Mouse (Mus musculus) urinary bladder, postnatal 14 days (tissue): ENCODE data around the gene A030005L19Rik.
"Not testable (repeated sequence)": the region's sequence is repeated elsewhere in the genome, so short reads cannot be mapped to it uniquely, and the experiment has no call there.

Experiments
- DNase-seq: peaks from one replicate; pipeline ENCODE4 v3.0.0; 2021; ENCODE audit warnings: low spot score

A030005L19Rik gene

DNA sequence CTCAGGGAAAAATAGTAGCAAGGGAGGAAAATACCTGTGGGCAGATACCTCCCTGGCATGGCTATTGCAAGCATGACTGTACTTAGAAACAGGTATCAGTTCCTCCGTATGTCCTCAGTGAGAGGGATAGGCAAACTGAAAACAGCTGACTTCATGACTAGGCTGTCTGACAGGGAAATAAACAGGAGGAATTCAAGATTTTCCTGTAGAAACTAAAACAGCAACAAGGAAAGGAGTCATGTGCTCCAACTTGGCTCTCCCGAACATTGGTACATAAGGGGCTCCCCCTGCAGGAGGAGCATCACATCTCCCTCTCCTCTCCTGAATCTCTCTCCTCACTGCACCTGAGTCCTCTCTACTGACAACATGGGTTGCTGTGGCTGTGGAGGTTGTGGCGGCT lies at the start of gene A030005L19Rik:
TSS of gene A030005L19Rik (plus strand) at position 301 of the 400 bp plus-strand sequence.
- DNase-seq: no peak

DNA sequence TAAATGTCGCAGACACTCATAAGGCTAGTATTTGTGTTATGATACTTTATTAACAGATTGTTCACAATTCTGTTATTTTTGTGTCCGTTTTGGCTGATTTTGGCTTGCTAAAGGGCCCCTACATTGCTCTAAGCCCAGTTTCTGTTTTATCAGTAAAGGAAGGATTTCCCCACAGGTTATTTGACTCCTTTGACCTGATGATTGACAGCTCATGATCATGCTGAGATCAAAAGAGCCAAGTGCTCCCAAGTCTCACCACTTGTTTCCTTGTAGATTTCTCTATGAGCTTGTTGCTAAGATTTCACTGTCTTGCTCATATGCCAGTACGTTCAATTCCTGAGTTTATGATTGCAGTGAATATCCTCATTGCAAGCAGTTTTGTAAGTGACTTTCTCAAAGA lies 42.9 kb upstream of the A030005L19Rik start:
- no peak for DNase-seq

DNA sequence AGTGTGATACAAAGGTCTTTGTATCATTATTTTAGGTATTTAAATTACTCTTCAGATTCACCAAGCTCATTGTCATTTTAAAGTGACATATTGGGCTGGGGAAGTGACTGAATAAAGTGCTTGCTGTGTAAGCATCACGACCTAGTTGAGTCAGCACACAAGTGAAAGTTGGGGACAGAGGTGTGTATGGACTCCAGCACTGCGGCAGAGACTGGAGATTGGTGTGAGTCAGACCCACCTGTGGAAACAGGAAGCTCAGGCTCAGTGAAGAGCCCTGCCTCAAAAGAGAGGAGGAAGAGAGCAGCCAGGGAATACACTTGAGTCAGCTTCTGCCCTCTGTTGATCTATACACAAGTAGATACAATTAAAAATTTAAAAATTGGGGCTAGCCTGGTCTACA lies 34.0 kb upstream of the A030005L19Rik start:
- no peak for DNase-seq

DNA sequence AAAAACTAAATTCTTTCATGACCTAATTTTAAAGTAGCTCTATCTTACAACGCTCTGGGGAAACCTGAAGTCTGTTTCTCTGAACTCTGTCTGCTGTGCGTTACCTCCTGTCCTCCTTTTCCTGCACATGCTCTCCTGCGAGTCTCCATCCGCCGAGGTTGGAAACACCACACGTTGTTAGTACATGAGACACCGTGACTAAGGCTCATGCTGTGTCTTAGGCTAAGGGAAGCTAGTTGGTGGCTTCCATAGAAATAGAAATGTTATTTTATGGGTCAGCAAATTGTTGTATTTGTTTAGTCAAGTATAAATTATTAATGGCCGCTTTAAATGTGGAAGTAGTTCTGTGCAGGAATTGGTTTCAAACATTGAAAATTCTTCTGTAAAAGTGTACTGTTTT lies 32.9 kb upstream of the A030005L19Rik start:
- DNase-seq: no peak

DNA sequence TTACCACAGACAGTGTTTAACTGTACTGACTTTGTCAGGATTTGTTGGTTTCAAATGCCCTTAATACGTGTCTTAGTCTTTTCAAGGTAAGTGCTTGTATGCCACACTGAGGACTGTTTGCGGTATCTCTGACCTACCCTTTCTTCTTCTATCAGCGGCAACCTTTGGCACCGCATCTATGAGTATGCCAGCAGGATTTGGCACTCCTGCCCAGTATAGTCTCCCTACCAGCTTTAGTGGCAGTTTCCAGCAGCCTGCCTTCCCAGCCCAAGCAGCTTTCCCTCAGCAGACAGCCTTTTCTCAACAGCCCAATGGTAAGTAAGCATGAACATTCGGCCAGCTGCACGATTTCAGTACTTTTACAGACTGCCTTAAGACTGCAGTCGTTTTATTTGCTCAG lies 19.9 kb upstream of the A030005L19Rik start:
- no peak for DNase-seq

DNA sequence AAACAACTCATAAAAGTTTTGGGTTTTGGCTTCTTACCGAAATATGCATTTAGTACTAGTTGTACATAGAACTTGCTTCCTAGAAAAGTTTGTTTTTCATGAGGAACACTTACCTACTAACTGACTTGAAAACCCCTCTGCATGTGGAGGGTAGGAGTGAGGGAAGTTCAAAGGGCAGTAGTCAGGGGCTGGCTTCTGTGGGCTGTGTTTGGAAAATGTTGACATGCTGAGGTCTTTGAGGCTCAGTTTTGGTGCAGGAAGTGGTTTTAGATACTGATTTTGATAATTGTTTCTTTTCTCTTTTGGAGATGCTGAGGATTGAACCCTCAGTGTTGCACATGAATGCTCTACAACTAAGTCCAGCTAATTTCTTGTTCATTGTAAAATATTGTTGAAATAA lies 12.6 kb upstream of the A030005L19Rik start:
- DNase-seq: no peak

DNA sequence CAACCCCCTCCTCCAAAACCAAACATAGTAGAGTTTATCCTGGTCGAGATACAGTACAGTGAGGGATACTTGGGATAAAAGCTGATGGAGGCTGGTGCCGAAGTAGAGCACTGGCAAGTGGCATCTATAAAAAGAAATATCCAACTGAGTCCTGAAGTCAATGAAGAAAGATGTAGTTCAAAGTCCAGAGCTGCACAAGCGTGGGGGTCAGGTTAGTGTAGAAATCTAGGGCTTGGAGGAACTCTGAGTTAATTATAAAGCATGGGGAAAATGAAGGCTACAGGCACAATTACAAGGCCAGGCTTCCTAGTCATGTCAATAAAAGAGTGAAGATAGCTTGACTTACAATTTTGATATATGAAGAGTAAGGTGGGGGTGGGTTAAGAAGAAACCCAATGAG lies 11.9 kb upstream of the A030005L19Rik start:
- no peak for DNase-seq

DNA sequence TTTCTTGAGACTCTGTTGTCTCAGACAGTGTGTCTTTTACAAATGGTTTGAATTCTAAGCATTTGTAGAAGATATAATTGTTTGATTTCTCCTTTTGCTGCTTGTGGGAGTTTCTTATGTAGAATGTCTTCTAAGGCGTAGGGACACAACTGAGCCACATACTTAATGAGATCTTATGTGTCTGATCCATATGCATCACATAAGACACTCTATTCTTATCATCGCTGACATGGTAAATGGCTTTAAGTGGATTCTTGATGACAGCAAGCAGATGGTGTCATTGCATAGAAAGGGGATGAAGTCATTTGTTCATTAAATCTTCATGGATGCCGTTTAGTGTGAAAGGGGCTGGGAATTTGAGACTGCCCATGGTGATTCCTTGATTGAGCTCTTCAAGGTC lies 7.2 kb upstream of the A030005L19Rik start:
- no peak for DNase-seq

DNA sequence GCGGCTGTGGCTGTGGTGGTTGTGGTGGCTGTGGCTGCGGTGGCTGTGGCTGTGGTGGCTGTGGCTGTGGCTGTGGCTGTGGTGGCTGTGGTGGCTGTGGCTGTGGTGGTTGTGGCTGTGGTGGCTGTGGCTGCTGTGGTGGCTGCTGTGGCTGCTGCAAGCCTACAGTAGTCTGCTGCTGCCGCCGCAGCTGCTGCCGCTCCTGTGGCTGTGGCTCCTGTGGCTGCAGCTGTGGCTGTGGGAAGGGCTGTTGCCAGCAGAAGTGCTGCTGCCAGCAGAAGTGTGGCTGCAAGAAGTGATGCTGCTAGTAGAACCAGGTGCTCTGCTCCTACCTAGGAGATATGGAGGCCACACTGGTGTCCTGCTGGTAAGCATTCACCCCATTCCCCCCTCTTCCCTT lies 309 bp downstream of the A030005L19Rik start:
- DNase-seq: not testable (repeated sequence)

DNA sequence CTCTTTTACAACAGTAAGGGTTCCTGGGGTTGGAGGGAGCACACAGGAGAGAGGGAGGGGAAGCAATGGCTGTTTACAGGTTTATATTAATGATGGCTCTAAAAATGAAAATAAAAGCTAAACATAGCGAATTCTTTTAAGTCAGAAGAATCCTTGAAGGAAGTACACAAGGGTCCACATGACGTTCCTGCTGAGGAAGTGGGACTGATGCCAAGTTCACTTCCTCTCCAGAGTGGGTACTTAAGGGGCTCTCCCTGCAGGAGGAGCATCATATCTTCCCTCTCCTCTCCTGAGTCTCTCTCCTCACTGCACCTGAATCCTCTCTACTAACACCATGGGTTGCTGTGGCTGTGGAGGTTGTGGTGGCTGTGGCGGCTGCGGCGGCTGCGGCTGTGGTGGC lies 11.5 kb downstream of the A030005L19Rik start, which contains the start of gene A030014E15Rik:
TSS of gene A030014E15Rik (plus strand) at position 268 of the 400 bp plus-strand sequence.
- no peak for DNase-seq

DNA sequence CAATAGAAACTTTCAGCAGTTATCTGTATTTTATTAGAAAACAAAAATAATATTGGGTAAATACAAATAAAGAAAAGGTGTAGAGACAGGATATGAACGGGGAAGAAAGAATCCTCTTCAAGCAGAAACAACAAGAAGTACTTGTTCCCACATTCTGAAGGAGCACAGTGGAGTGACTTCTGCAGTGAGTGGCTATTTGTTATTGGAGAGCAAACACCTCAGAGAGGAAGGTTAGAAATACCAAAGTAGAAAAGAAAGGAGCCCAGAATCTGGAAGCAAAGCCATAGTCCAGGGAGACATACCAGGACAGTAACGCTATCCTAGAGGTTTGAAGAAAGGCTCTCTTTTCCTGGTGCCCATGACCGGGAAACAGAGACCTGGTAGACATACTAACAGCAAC lies 17.4 kb downstream of the A030005L19Rik start:
- not testable (repeated sequence) for DNase-seq

DNA sequence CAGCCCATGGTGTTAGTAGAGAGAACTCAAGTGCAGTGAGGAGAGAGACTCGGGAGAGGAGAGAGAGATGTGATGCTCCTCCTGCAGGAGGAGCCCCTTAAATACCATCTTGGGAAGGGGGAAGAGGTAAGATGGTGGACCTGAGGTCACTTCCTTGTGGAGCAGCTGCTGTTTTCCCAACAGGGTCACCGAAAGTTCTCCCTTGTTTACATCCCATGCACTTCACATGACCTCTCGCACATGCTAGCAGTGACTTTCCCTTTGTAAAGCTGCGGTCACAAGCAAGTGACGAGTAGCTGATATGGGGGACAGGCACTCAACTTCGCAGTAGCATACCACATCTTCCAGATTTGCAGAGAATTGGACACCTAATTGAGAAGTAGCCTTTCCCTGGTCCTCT lies 18.2 kb downstream of the A030005L19Rik start, which contains the start of gene Gm6217:
TSS of gene Gm6217 (minus strand) at position 74 of the 400 bp plus-strand sequence.
- not testable (repeated sequence) for DNase-seq

DNA sequence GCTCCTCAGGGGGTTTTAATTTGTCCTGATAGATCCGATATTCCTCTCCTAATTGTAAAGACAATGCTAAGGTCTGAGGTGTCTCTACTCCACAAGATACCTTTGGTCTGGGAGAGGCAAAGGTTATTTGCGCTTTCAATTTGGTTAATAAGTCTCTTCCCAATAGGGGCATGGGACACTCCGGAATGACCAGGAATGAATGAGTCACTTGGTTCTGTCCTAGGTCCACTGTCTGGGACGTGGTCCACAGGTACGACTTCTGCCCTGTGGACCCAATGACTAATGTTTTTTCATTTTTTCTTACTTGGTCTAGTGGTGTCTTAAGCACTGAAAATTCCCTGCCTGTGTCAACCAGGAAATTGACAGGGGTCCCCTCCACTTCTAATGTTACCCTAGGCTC lies 25.5 kb downstream of the A030005L19Rik start:
- no peak for DNase-seq

DNA sequence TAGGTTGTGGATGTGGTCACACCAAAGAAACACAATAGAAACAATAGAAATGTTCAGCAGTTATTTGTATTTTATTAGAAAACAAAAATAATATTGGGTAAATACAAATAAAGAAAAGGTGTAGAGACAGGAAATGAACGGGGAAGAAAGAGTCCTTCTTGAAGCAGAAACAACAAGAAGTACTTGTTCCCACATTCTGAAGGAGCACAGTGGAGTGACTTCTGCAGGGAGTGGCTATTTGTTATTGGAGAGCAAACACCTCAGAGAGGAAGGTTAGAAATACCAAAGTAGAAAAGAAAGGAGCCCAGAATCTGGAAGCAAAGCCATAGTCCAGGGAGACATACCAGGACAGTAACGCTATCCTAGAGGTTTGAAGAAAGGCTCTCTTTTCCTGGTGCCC lies 29.4 kb downstream of the A030005L19Rik start:
- DNase-seq: not testable (repeated sequence)

DNA sequence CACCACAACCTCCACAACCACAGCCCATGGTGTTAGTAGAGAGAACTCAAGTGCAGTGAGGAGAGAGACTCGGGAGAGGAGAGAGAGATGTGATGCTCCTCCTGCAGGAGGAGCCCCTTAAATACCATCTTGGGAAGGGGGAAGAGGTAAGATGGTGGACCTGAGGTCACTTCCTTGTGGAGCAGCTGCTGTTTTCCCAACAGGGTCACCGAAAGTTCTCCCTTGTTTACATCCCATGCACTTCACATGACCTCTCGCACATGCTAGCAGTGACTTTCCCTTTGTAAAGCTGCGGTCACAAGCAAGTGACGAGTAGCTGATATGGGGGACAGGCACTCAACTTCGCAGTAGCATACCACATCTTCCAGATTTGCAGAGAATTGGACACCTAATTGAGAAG lies 30.2 kb downstream of the A030005L19Rik start, which contains the start of gene A030003K21Rik:
TSS of gene A030003K21Rik (minus strand) at position 94 of the 400 bp plus-strand sequence.
- not testable (repeated sequence) for DNase-seq

DNA sequence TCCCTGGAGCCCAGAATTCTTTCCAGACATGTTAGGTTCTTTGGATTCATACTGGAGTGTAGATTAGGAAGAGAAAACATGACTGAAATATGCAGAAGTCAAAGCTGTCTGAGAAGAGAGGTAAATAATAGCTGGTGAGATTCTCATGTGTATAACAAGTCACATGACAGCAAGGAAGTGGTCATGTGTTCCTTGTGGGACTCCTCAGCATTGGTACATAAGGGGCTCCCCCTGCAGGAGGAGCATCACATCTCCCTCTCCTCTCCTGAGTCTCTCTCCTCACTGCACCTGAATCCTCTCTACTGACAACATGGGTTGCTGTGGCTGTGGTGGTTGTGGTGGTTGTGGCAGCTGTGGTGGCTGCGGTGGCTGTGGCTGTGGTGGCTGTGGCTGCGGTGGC lies 32.9 kb downstream of the A030005L19Rik start:
- not testable (repeated sequence) for DNase-seq

DNA sequence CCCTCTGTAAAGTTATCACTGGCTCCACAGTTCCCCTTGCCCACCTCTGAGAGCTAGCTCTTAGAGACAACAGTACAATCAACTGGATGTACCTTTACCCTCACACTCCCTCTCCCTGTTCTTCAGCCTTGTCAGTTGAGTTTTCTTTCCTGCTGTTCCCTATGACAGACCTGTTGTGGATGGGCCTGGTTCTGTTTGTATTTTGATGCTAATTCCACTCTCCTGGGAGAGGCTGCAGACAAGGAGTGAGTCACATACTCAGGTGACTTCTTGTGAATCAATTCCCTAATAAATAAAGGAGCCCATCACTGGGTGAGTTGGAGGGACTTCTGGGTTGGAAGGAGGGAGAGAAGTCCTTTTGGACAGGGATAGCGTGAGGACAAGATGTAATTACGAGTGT lies 35.5 kb downstream of the A030005L19Rik start:
- DNase-seq: no peak

DNA sequence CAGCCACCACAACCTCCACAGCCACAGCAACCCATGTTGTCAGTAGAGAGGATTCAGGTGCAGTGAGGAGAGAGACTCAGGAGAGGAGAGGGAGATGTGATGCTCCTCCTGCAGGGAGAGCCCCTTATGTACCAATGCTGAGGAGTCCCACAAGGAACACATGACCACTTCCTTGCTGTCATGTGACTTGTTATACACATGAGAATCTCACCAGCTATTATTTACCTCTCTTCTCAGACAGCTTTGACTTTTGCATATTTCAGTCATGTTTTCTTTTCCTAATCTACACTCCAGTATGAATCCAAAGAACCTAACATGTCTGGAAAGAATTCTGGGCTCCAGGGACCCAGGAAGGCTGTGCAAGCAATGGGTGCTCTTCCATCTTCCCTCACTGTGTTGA lies 42.8 kb downstream of the A030005L19Rik start, which contains the start of gene Gm7544:
TSS of gene Gm7544 (minus strand) at position 101 of the 400 bp plus-strand sequence.
- not testable (repeated sequence) for DNase-seq

DNA sequence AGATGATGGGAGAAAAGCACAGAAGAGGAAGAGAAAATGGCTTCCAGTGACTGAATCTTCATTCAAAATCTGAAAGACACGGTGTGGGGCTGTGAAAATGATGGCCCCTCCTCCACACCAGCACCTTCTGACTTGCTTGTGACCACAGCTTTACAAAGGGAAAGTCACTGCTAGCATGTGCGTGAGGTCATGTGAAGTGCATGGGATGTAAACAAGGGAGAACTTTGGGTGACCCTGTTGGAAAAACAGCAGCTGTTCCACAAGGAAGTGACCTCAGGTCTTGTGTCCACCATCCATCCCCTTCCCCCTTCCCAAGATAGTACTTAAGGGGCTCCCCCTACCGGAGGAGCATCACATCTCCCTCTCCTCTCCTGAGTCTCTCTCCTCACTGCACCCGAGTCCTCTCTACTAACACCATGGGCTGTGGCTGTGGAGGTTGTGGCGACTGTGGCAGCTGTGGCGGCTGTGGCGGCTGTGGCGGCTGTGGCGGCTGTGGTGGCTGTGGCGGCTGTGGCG lies 46.8 kb downstream of the A030005L19Rik start, which contains the start of gene Gm47955:
TSS of gene Gm47955 (plus strand) at position 417 of the 516 bp plus-strand sequence.
- no peak for DNase-seq
